Mouse (Mus musculus): ENCODE data around the gene Rad51b. TPM values are rescaled to one million over a fixed set of nuclear protein-coding genes. Genes with fewer than 3 reads are reported as not detected.
"Not testable (repeated sequence)": the region's sequence is repeated elsewhere in the genome, so short reads cannot be mapped to it uniquely, and the experiment has no call there.

Rad51b gene
- 1 to 10 TPM in 1 of 2 experiments, under 1 TPM in 1; 0.63 to 1.7 TPM for total RNA-seq (2021)
- long read RNA-seq, experiment 1, partial matches to known transcripts, result 0 of 1 reads
- long read RNA-seq, experiment 1, other reads (novel, unspliced or antisense), result 1 of 1 reads
- long read RNA-seq, experiment 2, result 0 reads

DNA sequence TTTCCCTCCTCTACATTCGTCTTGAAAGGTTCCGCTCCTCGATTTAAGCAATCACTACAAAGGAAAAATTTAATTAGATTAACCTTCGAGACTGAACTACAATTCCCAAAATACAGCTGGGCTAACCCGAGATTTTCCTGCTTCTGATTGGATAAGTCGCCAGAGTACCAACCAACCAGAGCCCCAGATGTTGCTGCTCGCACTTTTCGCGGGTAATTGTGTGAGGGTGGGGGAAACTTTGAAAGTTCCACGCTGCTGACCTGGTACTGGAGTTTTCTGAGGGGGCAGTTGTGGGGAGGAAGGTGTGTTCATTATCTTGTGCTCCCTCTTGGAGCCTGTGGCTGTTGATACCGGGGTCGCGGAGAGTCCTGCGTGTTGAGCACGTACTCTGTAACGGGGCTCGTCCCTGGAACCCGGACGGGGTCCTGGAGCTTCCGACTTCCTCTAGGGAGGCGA is at the start of gene Rad51b:
TSS of gene Rad51b (plus strand) at position 162 of the 456 bp plus-strand sequence.
- peak; percentile 42 for DNase-seq

DNA sequence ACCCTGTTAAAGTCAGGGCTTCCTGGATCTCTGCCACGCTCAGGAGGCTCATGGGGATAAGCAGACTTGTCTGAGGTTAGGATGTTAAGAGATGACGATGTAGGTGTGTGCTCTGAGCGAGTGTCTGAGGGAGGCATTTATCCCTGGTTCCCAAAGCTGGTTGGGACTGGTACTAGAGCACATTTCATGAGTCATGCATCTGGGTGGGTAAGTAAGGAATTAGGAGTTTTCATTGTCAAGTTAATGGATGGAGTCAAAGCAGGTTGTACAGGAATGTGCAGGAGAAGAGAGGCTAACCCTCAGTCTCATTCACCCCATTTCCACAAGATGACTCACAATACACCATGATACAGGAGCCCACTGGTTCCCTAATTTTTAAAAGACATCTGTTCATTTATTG is 49.0 kb upstream of the Rad51b start:
- no peak for DNase-seq

DNA sequence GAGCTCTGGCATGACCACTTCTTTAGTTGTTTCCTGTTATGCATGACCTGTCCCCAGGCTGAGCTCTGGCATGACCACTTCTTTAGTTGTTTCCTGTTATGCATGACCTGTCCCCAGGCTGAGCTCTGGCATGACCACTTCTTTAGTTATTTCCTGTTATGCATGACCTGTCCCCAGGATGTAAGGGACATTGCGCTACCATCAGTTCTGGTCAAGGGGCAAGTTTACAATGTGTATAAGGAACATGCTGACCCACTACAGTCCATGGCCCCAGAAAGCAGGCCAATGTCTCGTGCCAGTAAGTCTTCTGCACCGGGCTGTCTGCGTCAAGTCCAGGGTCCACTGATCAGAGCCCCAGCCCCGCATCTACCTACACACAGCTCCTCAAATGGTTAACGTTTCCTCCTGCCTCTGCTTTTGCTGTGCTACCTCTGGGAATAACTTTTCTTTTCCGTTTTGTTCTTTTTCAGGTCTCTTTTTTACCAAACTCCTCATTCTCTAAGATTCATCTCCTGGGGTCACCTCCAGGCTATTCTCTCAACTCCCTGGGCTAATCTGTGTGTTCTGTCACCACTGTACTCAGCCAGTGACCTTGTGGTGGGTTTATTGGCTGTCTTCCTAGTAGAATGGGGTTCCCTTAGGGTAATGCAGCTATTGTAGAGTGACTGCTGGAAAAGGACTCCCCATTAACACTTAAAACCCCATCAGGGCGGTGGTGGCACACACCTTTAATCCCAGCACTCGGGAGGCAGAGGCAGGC is 43.6 kb upstream of the Rad51b start:
- no peak for DNase-seq

DNA sequence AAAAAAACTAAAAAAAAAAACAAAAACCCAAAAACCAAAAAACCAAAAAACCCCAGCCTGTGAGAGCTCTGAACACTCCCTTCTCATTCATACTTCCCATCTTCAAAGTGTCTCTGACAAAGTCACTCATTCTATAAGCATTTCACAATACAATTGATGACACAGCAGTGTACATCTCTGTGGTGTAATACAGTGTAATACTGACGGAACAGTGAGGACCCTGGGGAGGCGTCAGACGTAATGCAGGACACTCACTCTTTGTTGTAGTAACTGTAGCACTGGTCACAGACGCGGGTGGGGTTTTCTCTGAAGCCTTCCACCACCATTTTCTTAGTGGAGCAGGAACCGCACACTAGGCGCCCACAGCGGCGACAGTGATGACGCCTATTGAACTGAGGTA is 42.1 kb upstream of the Rad51b start:
- no peak for DNase-seq

DNA sequence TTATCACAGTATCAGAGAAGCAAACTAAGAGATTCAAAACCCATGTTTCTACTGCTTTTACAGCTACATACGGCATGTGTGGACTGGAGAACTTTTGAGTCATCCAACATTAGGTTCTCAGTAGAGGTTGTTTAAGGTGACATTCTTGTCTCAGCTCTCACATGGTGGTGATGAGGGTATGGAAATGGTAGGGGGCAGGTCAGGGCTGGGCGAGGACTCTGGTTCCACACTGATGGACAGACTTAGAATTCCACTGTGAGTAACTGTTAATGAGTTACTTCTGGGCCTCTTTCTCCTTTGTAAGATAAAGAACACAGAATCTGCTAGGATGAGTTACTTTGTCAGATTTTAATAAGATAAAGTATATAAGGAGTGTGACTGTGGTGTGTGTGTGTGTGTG is 36.9 kb upstream of the Rad51b start:
- no peak for DNase-seq

DNA sequence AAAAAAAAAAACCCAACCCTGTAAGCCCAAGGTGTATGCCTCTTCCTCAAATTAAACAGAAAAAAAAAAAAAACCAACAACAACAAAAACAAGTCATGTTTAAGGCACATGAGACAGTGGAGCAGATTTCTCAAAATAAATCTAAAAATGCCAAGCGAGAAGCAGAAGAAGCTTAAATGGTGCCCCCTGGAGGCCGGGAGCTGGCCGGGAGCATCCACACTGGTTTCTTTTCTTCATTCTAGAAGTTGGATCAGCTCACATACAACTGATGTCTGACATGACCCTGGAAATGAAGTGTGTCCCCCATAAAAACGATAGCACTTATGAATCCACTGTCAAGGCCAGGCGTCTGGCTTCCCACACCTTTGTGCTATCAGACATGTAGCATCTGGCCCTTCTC is 36.0 kb upstream of the Rad51b start:
- peak; percentile 51 for DNase-seq

DNA sequence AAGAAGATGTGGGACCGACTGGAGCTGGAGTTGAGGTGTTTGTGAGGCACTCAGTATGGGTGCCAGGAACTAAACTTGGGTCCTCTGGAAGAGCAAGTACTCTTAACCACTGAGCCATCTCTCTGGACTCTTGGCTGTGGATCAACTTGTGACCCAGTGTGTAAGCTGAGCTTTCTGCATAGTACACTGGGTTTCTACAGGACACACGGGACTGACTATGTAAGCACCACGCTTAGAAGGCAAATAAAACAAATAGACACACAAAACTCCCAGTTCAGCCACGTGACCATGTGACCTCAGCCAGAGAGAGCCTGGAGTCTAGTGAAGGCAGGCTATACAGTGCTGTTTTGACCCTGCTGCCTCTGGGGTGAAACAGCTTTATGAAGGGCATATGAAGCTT is 24.5 kb upstream of the Rad51b start:
- no peak for DNase-seq

DNA sequence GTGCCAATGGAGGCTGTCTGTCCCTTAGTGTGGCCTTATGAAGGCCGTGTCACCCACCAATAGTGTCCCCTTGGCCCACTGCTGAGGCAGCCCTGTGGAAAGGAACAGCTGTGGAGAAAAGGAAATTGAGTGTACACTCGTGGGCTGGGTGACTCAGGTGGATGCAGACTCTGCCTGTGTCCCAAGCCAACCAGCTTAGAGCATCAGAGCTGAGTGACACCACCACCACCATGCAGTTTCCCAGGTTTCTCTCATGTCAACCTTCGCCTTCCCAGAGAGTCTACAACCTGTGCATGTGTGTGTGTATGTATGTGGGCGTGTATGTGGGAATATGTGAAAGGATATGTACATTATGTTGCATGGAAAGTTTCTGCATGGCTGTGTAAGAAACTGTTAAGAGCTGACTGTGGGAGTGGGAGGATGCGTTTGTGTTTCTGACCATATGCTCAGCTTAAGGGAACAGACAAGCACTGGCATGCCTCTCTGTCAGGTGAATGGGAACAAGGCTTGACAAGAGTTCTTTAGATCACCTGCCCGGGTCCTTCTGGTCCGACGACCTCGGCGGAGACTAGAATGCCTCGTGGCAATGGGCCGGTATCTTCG is 17.5 kb upstream of the Rad51b start:
- DNase-seq, result no peak

DNA sequence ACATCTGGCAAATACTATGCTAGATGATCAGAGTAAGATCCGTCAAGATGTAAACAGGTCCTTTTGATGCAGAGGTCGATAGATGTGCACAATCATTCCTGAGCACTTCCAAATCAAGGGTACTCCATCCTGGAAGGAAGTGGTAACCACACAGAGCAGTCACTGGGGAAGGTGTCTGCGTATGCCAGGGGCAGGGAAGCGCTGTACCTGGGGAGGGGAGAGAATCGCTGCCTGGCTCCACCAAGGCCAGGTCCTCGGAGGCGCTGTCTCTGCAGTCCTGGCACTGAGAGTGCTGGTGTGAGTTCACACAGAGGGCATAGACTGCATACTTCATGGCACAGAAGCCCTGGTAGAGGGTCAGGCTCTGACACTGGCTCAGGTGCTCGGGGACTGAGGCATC is 14.5 kb upstream of the Rad51b start:
- DNase-seq, result no peak

DNA sequence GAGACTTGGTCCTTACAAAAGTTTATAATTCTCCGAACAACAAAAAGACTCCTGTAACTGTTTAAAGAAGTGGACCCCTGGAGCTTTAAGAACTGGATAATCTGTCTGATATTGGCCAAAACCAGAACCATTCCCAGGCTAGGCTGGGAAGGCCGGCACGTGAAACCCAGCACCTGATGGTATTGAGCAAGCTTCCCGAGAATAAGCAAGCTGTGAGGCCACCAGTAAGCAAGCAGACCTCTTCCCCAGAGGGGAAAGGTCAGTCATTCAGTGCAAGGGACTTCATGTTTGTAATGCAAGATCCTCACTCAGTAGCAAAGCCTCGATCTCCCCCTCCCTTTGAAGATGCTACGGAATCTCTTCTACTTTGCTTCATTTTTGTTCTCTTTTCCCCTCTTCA is 4.2 kb upstream of the Rad51b start:
- no peak for DNase-seq

DNA sequence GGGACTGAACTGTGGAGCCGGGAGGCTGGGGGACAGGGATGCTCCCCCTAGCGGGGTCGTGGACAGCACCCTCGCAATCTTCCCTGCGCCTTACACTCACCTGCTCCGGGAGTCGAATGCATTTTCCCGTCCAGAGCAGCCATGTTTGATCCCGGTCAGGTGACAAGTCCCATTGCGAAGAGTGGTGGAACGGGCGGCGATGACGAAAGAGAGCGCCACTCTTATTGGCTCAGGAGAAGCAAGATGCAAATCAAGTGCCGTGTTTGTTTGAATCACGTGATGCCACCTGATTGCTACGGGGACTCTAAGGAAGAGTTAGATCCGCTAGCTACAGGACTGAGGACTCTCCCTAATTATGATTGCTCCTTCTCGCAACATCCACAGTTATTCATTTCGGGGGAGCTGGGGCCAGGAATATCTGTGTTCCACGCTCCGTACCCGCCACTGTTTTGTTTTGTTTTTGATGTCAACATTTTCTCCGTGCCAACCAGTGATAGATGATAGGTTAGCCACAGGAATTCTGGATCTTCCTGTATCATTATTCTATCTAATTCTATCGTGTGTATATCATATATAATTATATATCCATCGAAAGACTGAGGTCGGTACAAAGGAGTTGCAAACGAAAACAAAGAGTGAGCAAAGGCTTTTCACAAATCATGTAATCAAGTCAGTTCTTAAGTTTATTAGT is 811 bp upstream of the Rad51b start, which contains the start of gene Zfyve26:
TSS of gene Zfyve26 (minus strand) at position 179 of the 691 bp plus-strand sequence.
- DNase-seq, result peak; percentile 83

DNA sequence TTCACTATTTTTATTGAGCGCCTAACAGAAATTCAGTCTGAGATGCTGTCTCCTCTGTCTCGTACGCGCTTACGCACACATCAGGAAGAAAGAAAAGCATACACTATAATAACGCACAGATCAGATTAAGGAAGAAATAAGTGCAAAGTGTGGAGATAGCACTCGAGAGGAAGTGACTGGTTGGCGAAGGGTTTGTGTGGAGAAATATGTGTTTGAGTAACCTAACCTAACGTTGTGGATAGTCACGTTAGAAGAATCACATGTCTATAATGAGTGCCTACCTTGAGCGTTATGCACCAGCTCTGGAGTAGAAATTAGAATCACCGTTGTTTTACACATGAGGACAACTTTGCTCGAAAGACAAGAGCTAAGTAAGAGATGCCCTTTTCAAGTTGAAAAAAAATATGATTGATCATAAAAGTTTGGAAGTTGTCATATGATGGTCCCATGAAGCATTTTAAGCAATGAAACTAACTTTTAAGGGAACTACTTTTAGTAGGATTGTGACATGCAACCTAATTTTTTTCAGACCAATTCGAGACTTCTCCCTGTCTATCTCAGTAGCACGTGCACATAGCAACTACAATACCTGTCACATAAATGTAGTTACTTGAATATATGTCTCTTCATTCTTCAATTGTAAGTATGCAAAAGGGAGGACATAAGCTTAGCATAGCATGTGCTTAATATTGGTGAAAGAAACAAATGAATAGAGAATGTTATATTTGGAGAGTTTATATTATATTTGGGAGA is 978 bp downstream of the Rad51b start:
- no peak for DNase-seq

DNA sequence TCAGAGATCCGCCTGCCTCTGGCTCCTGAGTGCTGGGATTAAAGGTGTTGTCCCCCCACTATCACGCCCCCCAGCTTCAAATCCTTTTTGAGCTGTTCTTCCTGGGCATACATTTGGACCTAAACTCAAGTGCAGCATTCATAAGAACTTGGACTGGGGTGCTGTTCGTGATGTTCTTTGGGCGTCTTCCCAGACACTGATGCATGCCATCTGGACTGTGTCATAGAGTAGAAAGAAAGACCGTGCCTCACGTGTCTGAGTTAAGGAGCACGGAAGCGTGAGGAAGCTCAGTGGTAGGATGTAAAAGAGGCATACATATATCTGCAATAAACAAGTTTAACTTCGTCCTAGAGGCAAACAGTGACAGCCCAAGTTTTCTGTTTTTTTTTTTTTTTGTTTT is 4.7 kb downstream of the Rad51b start:
- DNase-seq, result no peak

DNA sequence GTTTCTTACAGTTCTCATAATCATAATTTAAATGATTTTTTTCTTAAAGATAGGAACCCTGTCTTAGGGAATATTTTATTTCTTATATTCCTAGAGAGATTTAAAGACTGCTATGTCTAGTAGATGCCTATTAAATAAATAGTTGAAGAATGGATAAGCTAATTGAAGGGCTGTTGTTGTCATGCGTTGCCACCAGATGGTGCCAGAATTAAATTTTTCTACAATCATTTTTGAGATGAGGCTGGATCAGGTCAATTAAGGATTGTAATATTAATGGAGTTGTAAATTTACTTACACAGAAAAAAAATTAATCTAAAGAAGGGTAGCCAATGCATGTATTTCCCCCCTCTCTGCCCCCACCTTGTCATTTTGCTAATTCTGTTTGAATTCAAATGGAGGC is 8.0 kb downstream of the Rad51b start:
- no peak for DNase-seq

DNA sequence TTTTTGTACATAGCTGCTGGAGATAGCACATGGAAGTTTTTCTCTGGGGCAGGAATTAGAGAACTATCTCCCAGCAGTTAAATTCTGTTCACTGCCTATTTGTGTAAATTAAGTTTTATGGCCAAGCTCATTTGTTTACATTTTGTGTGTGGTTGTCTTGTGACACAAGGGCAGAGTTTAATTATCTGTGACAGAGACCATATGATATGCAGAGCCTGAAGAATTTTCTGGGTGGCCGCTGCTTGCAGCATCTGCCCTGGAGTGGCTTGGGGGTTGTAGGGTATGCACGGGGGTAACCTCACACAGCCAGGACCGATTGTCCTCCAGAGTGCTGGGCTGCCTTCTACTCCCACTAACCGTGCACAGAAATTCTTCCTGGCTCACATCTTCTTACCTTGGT is 8.9 kb downstream of the Rad51b start:
- no peak for DNase-seq

DNA sequence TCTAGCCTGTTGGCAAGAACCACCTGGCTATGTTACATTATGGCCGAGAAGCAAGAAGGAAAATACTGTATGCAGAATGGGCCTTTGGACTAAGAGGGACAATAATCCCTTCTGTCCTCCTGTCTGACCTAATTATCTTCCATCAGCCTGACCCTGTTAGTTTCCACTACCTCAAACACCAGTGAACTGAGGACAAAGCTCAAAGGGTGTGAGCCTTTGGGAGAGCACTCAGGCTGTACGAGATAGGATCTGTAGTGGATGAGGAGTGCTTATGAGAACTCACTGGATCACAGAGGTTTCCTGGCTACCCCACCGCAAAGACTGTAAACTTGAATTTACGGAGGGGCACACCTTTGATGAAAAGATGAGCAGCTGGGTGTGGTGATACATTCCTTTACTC is 16.6 kb downstream of the Rad51b start:
- DNase-seq, result no peak

DNA sequence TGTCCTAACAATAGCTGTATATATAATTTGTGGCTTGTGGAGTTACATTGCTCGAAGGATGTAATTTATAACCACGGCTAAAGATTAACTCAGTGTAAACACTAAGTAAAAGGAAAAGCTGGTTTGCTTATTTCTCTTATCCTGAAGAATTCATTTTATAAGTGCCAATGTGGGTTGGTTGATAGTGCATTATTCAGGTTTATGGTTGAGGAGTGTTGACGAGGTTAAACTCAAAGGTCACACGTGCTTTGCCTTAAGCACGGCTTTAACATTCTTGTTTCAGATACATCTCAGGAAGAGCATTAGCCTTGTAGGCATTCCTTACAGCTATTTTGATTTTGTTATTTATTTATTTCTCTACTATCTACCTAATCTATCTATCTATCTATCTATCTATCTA is 20.3 kb downstream of the Rad51b start:
- DNase-seq, result no peak

DNA sequence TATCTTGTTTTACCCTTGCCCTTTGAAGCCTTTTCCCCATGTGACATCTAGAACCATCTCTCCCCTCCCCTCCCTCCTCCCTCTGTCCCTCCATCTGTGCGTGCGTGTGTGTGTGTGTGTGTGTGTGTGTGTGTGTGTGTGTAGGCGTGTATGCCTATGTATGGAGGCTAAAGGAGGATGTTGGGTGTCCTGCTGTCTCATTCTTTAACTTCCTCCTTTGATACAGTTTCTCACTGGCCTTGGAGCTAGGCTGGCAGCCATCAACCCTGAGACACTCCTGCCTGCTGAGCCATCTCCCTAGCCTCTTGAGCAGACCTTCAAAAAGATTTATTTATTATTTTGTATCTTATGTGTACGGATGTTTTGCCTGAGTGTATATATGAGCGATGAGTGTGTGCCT is 23.8 kb downstream of the Rad51b start:
- DNase-seq, result no peak

DNA sequence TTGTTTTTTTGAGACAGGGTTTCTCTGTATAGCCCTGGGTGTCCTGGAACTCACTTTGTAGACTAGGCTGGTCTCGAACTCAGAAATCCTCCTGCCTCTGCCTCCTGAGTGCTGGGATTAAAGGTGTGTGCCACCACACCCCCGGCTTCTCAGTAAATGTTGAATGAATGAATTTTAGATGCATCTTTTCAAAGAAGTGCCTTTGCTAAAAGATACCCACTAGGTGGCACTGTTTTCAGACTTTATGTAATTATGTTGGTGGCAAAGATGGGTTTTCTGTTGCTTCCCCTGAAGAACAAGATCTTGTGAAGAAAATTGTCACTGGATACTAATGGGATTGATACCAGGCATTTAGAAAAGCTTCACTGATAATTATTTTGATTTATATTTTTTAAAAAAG is 25.5 kb downstream of the Rad51b start:
- not testable (repeated sequence) for DNase-seq

DNA sequence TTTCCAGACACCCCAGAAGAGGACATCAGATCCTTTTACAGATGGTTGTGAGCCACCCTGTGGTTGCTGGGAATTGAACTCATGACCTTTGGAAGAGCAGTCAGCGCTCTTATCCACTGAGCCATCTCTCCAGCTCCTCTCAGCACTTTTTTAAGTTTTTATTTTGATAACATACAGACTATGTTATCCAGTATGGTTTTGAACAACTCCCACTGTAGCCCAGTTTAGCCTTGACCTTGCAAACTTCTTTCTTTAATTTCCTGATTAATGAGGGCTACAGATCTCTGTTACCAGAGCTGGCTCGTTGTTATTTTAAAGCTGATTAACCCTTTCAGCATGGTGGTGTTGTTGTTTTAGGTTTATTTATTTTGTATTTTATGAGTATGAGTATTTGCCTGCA is 29.2 kb downstream of the Rad51b start:
- no peak for DNase-seq

DNA sequence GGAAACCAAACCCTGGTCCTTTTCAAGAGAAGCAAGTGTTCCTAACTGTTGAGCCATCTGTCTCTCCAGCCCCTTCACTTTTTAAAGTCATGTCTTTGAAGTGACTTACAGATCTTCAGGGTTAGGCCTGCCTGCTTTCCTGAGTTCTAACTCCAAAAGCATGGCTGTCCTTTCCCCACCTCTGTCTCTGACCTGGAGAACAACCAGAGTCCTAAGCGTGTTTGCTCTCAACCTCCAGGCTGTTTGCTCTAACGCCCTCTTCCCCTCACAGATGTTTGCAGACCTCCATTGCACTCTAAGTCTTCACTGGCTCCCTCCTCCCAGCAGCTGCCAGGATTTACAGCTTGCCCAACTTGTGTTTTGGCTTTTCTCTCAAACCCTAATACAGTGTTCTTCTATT is 29.7 kb downstream of the Rad51b start:
- DNase-seq, result no peak

DNA sequence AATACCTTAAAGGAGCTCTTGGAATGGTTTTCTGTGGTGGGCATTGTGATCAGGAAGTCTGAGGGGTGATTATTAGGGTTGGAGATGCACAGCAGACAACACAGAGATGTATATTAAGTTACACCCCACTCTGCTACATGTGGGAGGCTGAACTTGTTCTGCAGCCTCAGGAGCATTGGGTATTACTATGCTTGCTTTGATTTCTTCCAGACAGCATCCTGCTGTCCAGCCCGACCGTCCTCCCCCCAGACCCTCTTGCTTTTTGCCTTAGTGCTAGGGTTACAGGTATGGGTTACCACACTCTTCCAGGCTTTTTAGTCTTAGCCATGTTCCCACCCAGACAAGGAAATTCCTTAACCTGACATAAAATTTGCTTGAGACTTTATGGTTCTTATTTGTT is 30.8 kb downstream of the Rad51b start:
- DNase-seq, result no peak
